Mouse (Mus musculus): Measurements from ENCODE around the gene Inhbe.

Gene Inhbe

GRCm38 (mm10) chr10:127341891-127342639, 12.1 kb downstream of the Inhbe start, which contains the start of gene Gli1:
Gli1 (minus strand) TSS chr10:127341974.
- DNase-seq = peak; percentile 85 to 91

- no peak for DNase-seq
Measured at GRCm38 (mm10) chr10:127341360-127341690, 12.9 kb downstream of the Inhbe start.

- peak in 1 of 2 experiments; percentile 50 for DNase-seq
Measured at GRCm38 (mm10) chr10:127340577-127341359, 13.4 kb downstream of the Inhbe start.

- peak in 1 of 2 experiments; percentile 50 for DNase-seq
Measured at GRCm38 (mm10) chr10:127339683-127340576, 14.3 kb downstream of the Inhbe start.

- peak; percentile 88 to 93 for DNase-seq
Measured at GRCm38 (mm10) chr10:127338930-127339682, 15.1 kb downstream of the Inhbe start.

GRCm38 (mm10) chr10:127337536-127338099, 16.6 kb downstream of the Inhbe start:
- no peak for DNase-seq

- DNase-seq = no peak
Measured at GRCm38 (mm10) chr10:127336952-127337351, 17.3 kb downstream of the Inhbe start.

GRCm38 (mm10) chr10:127335271-127335670, 18.9 kb downstream of the Inhbe start:
- DNase-seq = no peak

- DNase-seq = no peak
Measured at GRCm38 (mm10) chr10:127333152-127333551, 21.1 kb downstream of the Inhbe start.

GRCm38 (mm10) chr10:127332211-127332874, 21.9 kb downstream of the Inhbe start:
- DNase-seq = no peak

GRCm38 (mm10) chr10:127330212-127330611, 24.0 kb downstream of the Inhbe start:
- no peak for DNase-seq

- DNase-seq = peak in 1 of 2 experiments; percentile 57
Measured at GRCm38 (mm10) chr10:127327461-127328145, 26.6 kb downstream of the Inhbe start.

GRCm38 (mm10) chr10:127326828-127327227, 27.4 kb downstream of the Inhbe start:
- DNase-seq = peak in 1 of 2 experiments; percentile 45

GRCm38 (mm10) chr10:127326017-127326801, 28.0 kb downstream of the Inhbe start:
- peak in 1 of 2 experiments; percentile 44 for DNase-seq

- DNase-seq = no peak
Measured at GRCm38 (mm10) chr10:127325454-127326016, 28.7 kb downstream of the Inhbe start.

GRCm38 (mm10) chr10:127324495-127324894, 29.7 kb downstream of the Inhbe start:
- DNase-seq = peak; percentile 32 to 58

- DNase-seq = no peak
Measured at GRCm38 (mm10) chr10:127323131-127323855, 30.9 kb downstream of the Inhbe start.

- no peak for DNase-seq
Measured at GRCm38 (mm10) chr10:127322669-127323068, 31.5 kb downstream of the Inhbe start.

- DNase-seq = no peak
Measured at GRCm38 (mm10) chr10:127322178-127322577, 32.0 kb downstream of the Inhbe start.
